Mouse (Mus musculus) hindbrain, embryonic 10.5 days (tissue): ENCODE results near the gene Ly6g6c. TPM values are rescaled to one million over a fixed set of nuclear protein-coding genes. Genes with fewer than 3 reads are reported as not detected.

Experiments
- DNase-seq: peaks from one replicate; pipeline ENCODE4 v3.0.0-alpha.2; 2017; ENCODE audit warnings: low spot score
- H3K27ac ChIP-seq: fragments of 300-500 bp; sonication (generic); 2 replicates; pipeline ENCODE4 v1.5.1; 2016; ENCODE audit warnings: mild to moderate bottlenecking, moderate library complexity
- H3K27me3 ChIP-seq: fragments of 300-500 bp; sonication (generic); 2 replicates; pipeline ENCODE4 v1.6.1; 2016; ENCODE audit warnings: mild to moderate bottlenecking; ENCODE audit not compliant: poor library complexity, insufficient read depth, severe bottlenecking
- H3K36me3 ChIP-seq: fragments of 300-500 bp; sonication (generic); 2 replicates; pipeline ENCODE4 v1.6.1; 2016; ENCODE audit warnings: mild to moderate bottlenecking, moderate library complexity
- H3K4me1 ChIP-seq: fragments of 300-500 bp; sonication (generic); replicated peaks from 2 replicates; pipeline ENCODE4 v1.6.1; 2016; ENCODE audit warnings: mild to moderate bottlenecking
- H3K4me3 ChIP-seq: fragments of 300-500 bp; sonication (generic); 2 replicates; pipeline ENCODE4 v1.5.1; 2016; ENCODE audit warnings: mild to moderate bottlenecking, moderate library complexity
- H3K9me3 ChIP-seq: fragments of 300-500 bp; sonication (generic); 2 replicates; pipeline ENCODE4 v1.6.1; 2016; ENCODE audit warnings: mild to moderate bottlenecking, moderate library complexity
- WGBS: fragments of 180-500 bp; shearing (Covaris S2); methylation state at CpG from one replicate; pipeline ENCODE4 v1.1.7; 2016; 5-methylcytosine and 5-hydroxymethylcytosine counted together
- polyA plus RNA-seq: library from polyadenylated mRNA; unstranded; fragments of >200 nt; fragmentation: Nextera tagmentation; extraction: Ambion mirVana; gene quantifications from 2 replicates; pipeline ENCODE4 v1.2.1, GENCODE M21; 2016

Gene Ly6g6c
- polyA plus RNA-seq, 1 experiment from 2014 or later = 0.27 TPM

GRCm38 (mm10) chr17:35083929-35084497 lies 18.8 kb downstream of the Ly6g6c start:
- Histone ChIP-seq H3K27ac (no peak overlapping the region), H3K9me3 (no peaks in the 10 kb centered on the region), H3K4me1 (peaks cover 18% of the 10 kb centered on the region), H3K36me3 (no peaks in the 10 kb centered on the region), H3K27me3 (peaks cover 7% of the 10 kb centered on the region), H3K4me3 (no peak overlapping the region)
- DNase-seq = no peak
- 83% methylated on average over 3 of the region's 3 CpGs for WGBS

GRCm38 (mm10) chr17:35085208-35085865 lies 20.1 kb downstream of the Ly6g6c start, which contains the start of gene Ly6g6f:
TSS of gene Ly6g6f (minus strand) at chr17:35085610.
- no peak for DNase-seq
- no peak within 1 kb of the TSS for H3K4me3 ChIP-seq
- WGBS = 85% methylated on average over 7 of the region's 7 CpGs

GRCm38 (mm10) chr17:35088151-35088550 lies 23.0 kb downstream of the Ly6g6c start:
- 55% methylated on average over 2 of the region's 2 CpGs for WGBS
- H3K27me3 ChIP-seq = no peaks in the 10 kb centered on the region
- no peak overlapping the region for H3K27ac ChIP-seq
- H3K4me1 ChIP-seq = peaks cover 18% of the 10 kb centered on the region
- peaks cover 27% of the 10 kb centered on the region for H3K36me3 ChIP-seq
- no peaks in the 10 kb centered on the region for H3K9me3 ChIP-seq
- no peak overlapping the region for H3K4me3 ChIP-seq
- no peak for DNase-seq

More at GRCm38 (mm10) chr17:35085208-35085865, 20.1 kb downstream of the Ly6g6c start, which contains the start of gene Ly6g6f:
- H3K27me3 ChIP-seq = peaks cover under 1% of the 10 kb centered on the region; the same call in 1 of the 2 replicates
- H3K36me3 ChIP-seq = no peaks in the 10 kb centered on the region
- H3K4me1 ChIP-seq = peaks cover 23% of the 10 kb centered on the region
- H3K27ac ChIP-seq = no peak within 1 kb of the TSS
- H3K9me3 ChIP-seq = no peaks in the 10 kb centered on the region

- Histone ChIP-seq H3K9me3 (no peaks in the 10 kb centered on the region), H3K27ac (peak within 1 kb of the TSS; percentile 99), H3K27me3 (no peaks in the 10 kb centered on the region), H3K4me1 (peaks cover 18% of the 10 kb centered on the region), H3K36me3 (peaks cover 35% of the 10 kb centered on the region), H3K4me3 (peak within 1 kb of the TSS; percentile 76)
- 2% methylated on average over 67 of the region's 67 CpGs for WGBS
- peak; percentile 92 for DNase-seq
Measured at GRCm38 (mm10) chr17:35088825-35089644, 23.8 kb downstream of the Ly6g6c start, which contains the start of gene Abhd16a. TSS of gene Abhd16a (plus strand) at chr17:35089263.

GRCm38 (mm10) chr17:35090166-35090932 lies 25.2 kb downstream of the Ly6g6c start:
- DNase-seq = no peak
- peaks cover 47% of the 10 kb centered on the region for H3K36me3 ChIP-seq
- peak overlapping the region; percentile 76 for H3K4me3 ChIP-seq
- peaks cover 18% of the 10 kb centered on the region for H3K4me1 ChIP-seq
- no peaks in the 10 kb centered on the region for H3K9me3 ChIP-seq
- 76% methylated on average over 8 of the region's 8 CpGs for WGBS
- peak overlapping the region; percentile 99 for H3K27ac ChIP-seq
- no peaks in the 10 kb centered on the region for H3K27me3 ChIP-seq

GRCm38 (mm10) chr17:35092403-35093198 lies 27.4 kb downstream of the Ly6g6c start:
- H3K9me3 ChIP-seq = no peaks in the 10 kb centered on the region
- no peaks in the 10 kb centered on the region for H3K27me3 ChIP-seq
- no peak overlapping the region for H3K27ac ChIP-seq
- DNase-seq = no peak
- 88% methylated on average over 14 of the region's 14 CpGs for WGBS
- H3K4me1 ChIP-seq = peaks cover 18% of the 10 kb centered on the region
- no peak overlapping the region for H3K4me3 ChIP-seq
- peaks cover 68% of the 10 kb centered on the region for H3K36me3 ChIP-seq

GRCm38 (mm10) chr17:35094475-35095365 lies 29.5 kb downstream of the Ly6g6c start:
- no peak overlapping the region for H3K27ac ChIP-seq
- no peak overlapping the region for H3K4me3 ChIP-seq
- no peaks in the 10 kb centered on the region for H3K27me3 ChIP-seq
- 93% methylated on average over 15 of the region's 15 CpGs for WGBS
- H3K4me1 ChIP-seq = peaks cover 13% of the 10 kb centered on the region
- DNase-seq = no peak
- H3K36me3 ChIP-seq = peaks cover 89% of the 10 kb centered on the region
- H3K9me3 ChIP-seq = no peaks in the 10 kb centered on the region

GRCm38 (mm10) chr17:35096597-35096996 lies 31.4 kb downstream of the Ly6g6c start:
- DNase-seq = no peak
- WGBS = 88% methylated on average over 12 of the region's 12 CpGs
- H3K27ac ChIP-seq = no peak overlapping the region
- H3K9me3 ChIP-seq = no peaks in the 10 kb centered on the region
- H3K4me1 ChIP-seq = no peaks in the 10 kb centered on the region
- H3K27me3 ChIP-seq = no peaks in the 10 kb centered on the region
- peaks cover 96% of the 10 kb centered on the region for H3K36me3 ChIP-seq
- H3K4me3 ChIP-seq = 0 out of 2 replicates have a peak overlapping the region, but pooled peaks have one; percentile 16

- H3K36me3 ChIP-seq = peaks cover 96% of the 10 kb centered on the region
- no peaks in the 10 kb centered on the region for H3K9me3 ChIP-seq
- H3K4me1 ChIP-seq = peaks cover 2% of the 10 kb centered on the region; the same call in 1 of the 2 replicates
- H3K4me3 ChIP-seq = no peak overlapping the region
- no peak for DNase-seq
- no peaks in the 10 kb centered on the region for H3K27me3 ChIP-seq
- WGBS = 78% methylated on average over 12 of the region's 12 CpGs
- H3K27ac ChIP-seq = no peak overlapping the region
Measured at GRCm38 (mm10) chr17:35097164-35097655, 32.0 kb downstream of the Ly6g6c start.

GRCm38 (mm10) chr17:35100196-35100765 lies 35.1 kb downstream of the Ly6g6c start:
- Histone ChIP-seq H3K9me3 (no peaks in the 10 kb centered on the region), H3K4me3 (no peak overlapping the region), H3K27ac (no peak overlapping the region), H3K27me3 (no peaks in the 10 kb centered on the region), H3K4me1 (peaks cover 13% of the 10 kb centered on the region), H3K36me3 (peaks cover 95% of the 10 kb centered on the region)
- 74% methylated on average over 10 of the region's 10 CpGs for WGBS
- no peak for DNase-seq
